Mouse (Mus musculus) ES-E14 (cell line): ENCODE data around the gene Ganab. TPM values are rescaled to one million over a fixed set of nuclear protein-coding genes. Genes with fewer than 3 reads are reported as not detected.

Source experiments
- DNase-seq: peaks from one replicate; pipeline ENCODE4 v3.0.0-alpha.2; 2013; ENCODE audit warnings: low read depth, low spot score
- H3K27ac ChIP-seq: 2 replicates; pipeline ENCODE4 v1.5.1; 2012; ENCODE audit warnings: low read depth, mild to moderate bottlenecking, low read length, moderate library complexity, mixed read lengths; ENCODE audit not compliant: poor library complexity, insufficient read depth, severe bottlenecking
- H3K36me3 ChIP-seq: 2 replicates; pipeline ENCODE4 v1.6.1; 2012; ENCODE audit warnings: mild to moderate bottlenecking, low read length, moderate library complexity, mixed read lengths; ENCODE audit not compliant: control insufficient read depth, poor library complexity, insufficient read depth, severe bottlenecking
- H3K4me1 ChIP-seq, 2 experiments: fragments of 150-350 bp in 1 of 2; sonication (generic) in 1 of 2; 2 replicates each; pipeline ENCODE4 v1.6.1; 2012; ENCODE audit warnings: low read length in 2 of 2, mild to moderate bottlenecking in 1 of 2, mixed read lengths in 1 of 2; ENCODE audit not compliant: control insufficient read depth in 2 of 2, insufficient read depth in 2 of 2, poor library complexity in 1 of 2
- H3K4me3 ChIP-seq, 2 experiments: fragments of 150-350 bp in 1 of 2; sonication (generic) in 1 of 2; 2 replicates each; pipeline ENCODE4 v1.5.1; 2012; ENCODE audit warnings: low read length in 2 of 2, low read depth in 1 of 2, mild to moderate bottlenecking in 1 of 2, mixed read lengths in 1 of 2; ENCODE audit not compliant: insufficient read depth in 1 of 2, poor library complexity in 1 of 2, severe bottlenecking in 1 of 2
- H3K9ac ChIP-seq: 2 replicates; pipeline ENCODE4 v1.6.1; 2012; ENCODE audit warnings: low read depth, mild to moderate bottlenecking, low read length, mixed read lengths; ENCODE audit not compliant: poor library complexity, insufficient read depth, severe bottlenecking
- H3K9me3 ChIP-seq: fragments of 150-350 bp; sonication (generic); 2 replicates; pipeline ENCODE4 v1.6.1; 2012; ENCODE audit warnings: low read depth, mild to moderate bottlenecking, low read length; ENCODE audit not compliant: control insufficient read depth, insufficient read depth
- CHD2 ChIP-seq: IDR thresholded peaks from 2 replicates; pipeline ENCODE4 v1.6.1; 2014; ENCODE audit warnings: mild to moderate bottlenecking, low read depth, low read length, inconsistent platforms
- HCFC1 ChIP-seq: IDR thresholded peaks from 2 replicates; pipeline ENCODE4 v1.6.1; 2012; ENCODE audit warnings: low read length, inconsistent platforms, borderline replicate concordance; ENCODE audit not compliant: insufficient read depth
- MAFK ChIP-seq: IDR thresholded peaks from 2 replicates; pipeline ENCODE4 v1.6.1; 2014; ENCODE audit warnings: mild to moderate bottlenecking, low read depth, low read length, inconsistent platforms; ENCODE audit not compliant: insufficient read depth
- ZC3H11A ChIP-seq: IDR thresholded peaks from 2 replicates; pipeline ENCODE4 v1.6.1; 2012; ENCODE audit warnings: low read depth, mild to moderate bottlenecking, inconsistent platforms, low read length, borderline replicate concordance
- ZNF384 ChIP-seq: IDR thresholded peaks from 2 replicates; pipeline ENCODE4 v1.6.1; 2012; ENCODE audit warnings: low read depth, low read length, inconsistent platforms
- in situ Hi-C, 2 experiments: fragments of 600-800 bp; cut with MboI; formaldehyde crosslinking; loops; one replicate each; pipeline ENCODE4 v1.15.1; 2025; ENCODE audit warnings: low sequenced_read_pairs in 2 of 2, inconsistent platforms in 1 of 2; ENCODE audit not compliant: unreplicated experiment in 2 of 2
- total RNA-seq: library from RNA; depleted of rRNA; stranded (reverse); fragments of 300-350 nt; gene quantifications from 2 replicates; pipeline ENCODE4 v1.2.3, GENCODE M21; 2012

Gene Ganab
- total RNA-seq, 1 experiment: 321 TPM

DNA sequence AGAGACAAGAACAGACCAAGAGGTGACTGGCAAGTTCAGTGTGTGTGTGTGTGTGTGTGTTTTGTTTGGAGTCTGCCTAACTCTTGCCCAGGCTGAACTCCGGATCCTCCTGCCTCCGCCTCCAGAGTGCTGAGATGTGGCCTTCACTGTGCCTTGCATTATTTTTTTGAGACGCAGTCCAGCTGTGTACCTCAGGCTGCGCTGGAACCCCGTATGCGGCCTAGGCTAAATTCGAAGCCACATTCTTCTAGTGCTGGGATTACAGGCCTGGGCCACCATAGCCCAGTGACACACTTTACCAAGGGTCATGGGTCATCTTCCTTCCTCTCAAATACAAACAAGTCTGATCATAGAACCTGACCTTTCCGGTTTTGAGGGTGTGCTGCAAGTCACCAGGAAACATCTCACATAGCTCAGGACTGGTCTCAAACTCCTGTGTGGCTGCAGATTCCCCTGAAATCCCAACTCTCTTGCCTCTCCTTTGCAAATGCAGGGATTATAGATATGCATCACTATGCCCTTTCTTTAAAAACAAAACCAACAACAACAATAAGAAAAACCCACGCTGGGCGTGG is 25.5 kb upstream of the Ganab start:
- DNase-seq: no peak
- in situ Hi-C loops: loop anchor here in 1 of 2 experiments (25.0 kb wide), 1 partner anchor 215 kb away; the partner anchor contains the start of gene Scgb1a1
- Histone ChIP-seq H3K27ac (peak overlapping the region; percentile 76), H3K36me3 (peaks cover 25% of the 10 kb centered on the region), H3K9me3 (no peaks in the 10 kb centered on the region), H3K4me3 (peak overlapping the region; percentile 91 to 95), H3K9ac (peak overlapping the region; percentile 98), H3K4me1 (no peaks in the 10 kb centered on the region; a peak in 2 of 4 replicates)
- TF ChIP-seq CHD2 (no peak), ZNF384 (no peak), HCFC1 (no peak), MAFK (no peak), ZC3H11A (no peak)

DNA sequence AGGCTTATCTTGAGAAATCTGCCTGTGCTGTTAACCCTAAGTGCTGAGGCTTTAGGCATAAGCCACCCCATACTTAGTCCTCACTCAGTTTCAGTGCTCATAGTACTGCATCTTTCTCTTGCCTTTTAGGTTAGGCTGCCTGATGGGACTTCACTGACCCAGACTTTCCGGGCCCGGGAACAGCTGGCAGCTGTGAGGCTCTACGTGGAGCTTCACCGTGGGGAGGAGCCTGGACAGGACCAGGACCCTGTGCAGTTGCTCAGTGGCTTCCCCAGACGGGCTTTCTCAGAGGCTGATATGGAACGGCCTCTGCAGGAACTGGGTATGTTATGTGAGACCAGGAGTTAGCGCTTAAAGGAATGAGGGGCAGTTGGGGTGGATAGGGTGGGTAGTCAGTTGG is 22.8 kb upstream of the Ganab start:
- peaks cover 25% of the 10 kb centered on the region for H3K36me3 ChIP-seq
- TF ChIP-seq ZC3H11A (no peak), CHD2 (no peak)
- H3K9me3 ChIP-seq: no peaks in the 10 kb centered on the region
- in situ Hi-C loops: no loop called here
- no peak overlapping the region for H3K9ac ChIP-seq
- H3K4me3 ChIP-seq: no peak overlapping the region
- no peak for DNase-seq
- no peaks in the 10 kb centered on the region; a peak in 2 of 4 replicates for H3K4me1 ChIP-seq
- H3K27ac ChIP-seq: no peak overlapping the region

DNA sequence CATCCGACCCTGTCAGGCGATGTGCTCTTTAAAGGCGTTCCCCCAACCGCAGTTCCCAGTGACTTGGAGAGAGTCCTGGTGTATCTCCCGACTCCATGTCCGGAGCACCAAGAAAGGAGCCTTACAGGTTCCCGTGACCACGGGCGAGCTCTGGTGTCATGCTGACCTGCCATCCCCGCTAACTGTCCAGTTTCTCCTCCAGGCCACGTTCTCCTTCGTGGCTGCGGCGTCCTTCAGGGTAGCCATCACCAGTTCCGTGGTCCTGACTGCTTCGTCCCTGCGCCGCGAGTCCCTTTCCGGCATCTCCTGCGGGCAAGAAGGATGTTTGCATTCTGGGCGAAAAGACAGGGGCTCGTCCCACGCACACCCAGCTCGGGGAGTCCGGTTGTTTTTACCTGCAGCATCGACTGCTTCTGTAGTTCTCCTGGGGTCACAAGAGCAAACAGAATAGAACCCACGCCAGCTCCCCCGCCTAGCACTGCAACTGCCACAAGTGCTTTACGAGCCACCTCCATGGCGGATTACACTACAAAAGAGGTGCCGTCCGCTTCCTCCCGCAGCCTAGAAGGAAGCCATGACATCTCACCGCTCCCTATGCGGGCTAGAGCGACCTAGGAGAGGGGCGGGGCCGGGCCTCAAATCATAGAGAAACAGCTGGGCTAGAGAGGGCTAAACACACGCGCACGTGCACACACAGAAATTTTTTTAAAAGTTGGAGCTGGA is 17.4 kb upstream of the Ganab start, which contains the start of gene Uqcc3:
Gene Uqcc3 (minus strand): TSS at position 613 of the 723 bp plus-strand sequence.
- TF ChIP-seq HCFC1 (0 out of 2 replicates have a peak, but pooled peaks have one; percentile 41), ZNF384 (peak; percentile 93), MAFK (no peak)
- DNase-seq: no peak
- peak within 1 kb of the TSS; percentile 2 for H3K27ac ChIP-seq
- peak within 1 kb of the TSS; percentile 85 for H3K9ac ChIP-seq
- H3K4me3 ChIP-seq: peak within 1 kb of the TSS; percentile 82 to 96
- in situ Hi-C loops: no loop called here
- H3K9me3 ChIP-seq: no peaks in the 10 kb centered on the region
- H3K4me1 ChIP-seq: 0 out of 4 replicates have a peak, but pooled peaks cover 0 to 3% of the 10 kb centered on the region in 2 experiments
- H3K36me3 ChIP-seq: peaks cover 2% of the 10 kb centered on the region; the same call in 1 of the 2 replicates

DNA sequence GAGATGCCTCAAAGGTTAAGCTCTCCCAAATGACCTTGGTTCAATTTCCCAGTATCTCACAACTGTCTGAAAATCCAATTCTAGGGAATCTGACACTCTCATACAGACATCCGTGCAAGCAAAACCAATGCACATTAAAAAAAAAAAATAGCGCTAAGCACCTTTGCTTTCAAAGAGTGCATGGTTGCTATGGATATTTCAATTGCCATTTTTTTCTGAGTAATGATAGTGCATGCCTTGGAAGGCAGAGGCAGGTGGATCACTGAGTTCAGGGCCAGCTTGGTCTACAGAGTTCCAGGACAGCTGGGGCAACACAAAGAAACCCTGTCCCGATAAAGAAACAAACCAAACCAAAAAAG is 16.9 kb upstream of the Ganab start:
- in situ Hi-C loops: no loop called here
- H3K27ac ChIP-seq: no peak overlapping the region; the same call in 1 of the 2 replicates

More for the DNA sequence above, 16.9 kb upstream of the Ganab start:
- H3K4me3 ChIP-seq: peak overlapping the region; percentile 82 to 96; a peak in 3 of 4 replicates
- no peak for DNase-seq
- H3K9me3 ChIP-seq: no peaks in the 10 kb centered on the region
- no peak for TF ChIP-seq ZNF384
- no peak for TF ChIP-seq HCFC1
- TF ChIP-seq MAFK: no peak
- TF ChIP-seq ZC3H11A: no peak
- TF ChIP-seq CHD2: no peak
- no peaks in the 10 kb centered on the region; the same call in 1 of the 2 replicates for H3K36me3 ChIP-seq
- H3K4me1 ChIP-seq: 0 out of 4 replicates have a peak, but pooled peaks cover 0 to 3% of the 10 kb centered on the region in 2 experiments
- H3K9ac ChIP-seq: peak overlapping the region; percentile 69; the same call in 1 of the 2 replicates
